ENCODE assay signal across 32 mouse cellular contexts in genomic region chr14:101714414-101714813, GRCm38 (mm10). TPM values are rescaled to one million over a fixed set of nuclear protein-coding genes. Genes with fewer than 3 reads are reported as not detected.
"Had no signal": no experiment of that assay in that cellular context is flagged by ENCODE, and none has a peak within 500 bp of the region (broad histone marks: within the 10 kb centered on the region; RNA-seq: fewer than 3 reads in every experiment).

No protein-coding gene starts in this region.

- DNase-seq: forebrain, postnatal 0 days; gastrocnemius, postnatal 14 days; gastrocnemius, postnatal 36 days; heart, adult 11 months; heart, adult 2 months; heart, postnatal 14 days; heart, postnatal 36 days; kidney, adult 18-20 months; kidney, postnatal 14 days; kidney, postnatal 4 days; left cerebral cortex, postnatal 4 days; lung, adult 18-20 months had no signal

- H3K9ac ChIP-seq: forebrain, postnatal 0 days; heart, embryonic 13.5 days; heart, embryonic 15.5 days; hindbrain, embryonic 13.5 days; hindbrain, embryonic 15.5 days; limb, embryonic 13.5 days; limb, embryonic 15.5 days; liver, embryonic 12.5 days; liver, embryonic 14.5 days had no signal

- ATAC-seq: forebrain, postnatal 0 days; hindbrain, postnatal 0 days; intestine, postnatal 0 days; liver, embryonic 12.5 days had no signal

- H3K4me2 ChIP-seq: heart, embryonic 13.5 days; heart, embryonic 15.5 days; hindbrain, embryonic 13.5 days; hindbrain, embryonic 15.5 days; limb, embryonic 13.5 days; limb, embryonic 15.5 days; liver, embryonic 12.5 days had no signal

- H3K36me3 ChIP-seq: heart, embryonic 13.5 days; heart, embryonic 15.5 days; hindbrain, embryonic 13.5 days; hindbrain, embryonic 15.5 days; limb, embryonic 13.5 days; limb, embryonic 15.5 days; liver, embryonic 12.5 days had no signal

- H3K4me1 ChIP-seq: heart, embryonic 15.5 days; hindbrain, embryonic 13.5 days; hindbrain, embryonic 15.5 days; limb, embryonic 13.5 days; limb, embryonic 15.5 days; liver, embryonic 12.5 days had no signal

- H3K4me3 ChIP-seq: heart, adult 2 months; heart, embryonic 13.5 days; heart, embryonic 15.5 days; hindbrain, embryonic 13.5 days; hindbrain, embryonic 15.5 days; layer of hippocampus, adult 2 months; limb, embryonic 13.5 days; limb, embryonic 15.5 days; liver, embryonic 12.5 days had no signal

- H3K27ac ChIP-seq: heart, adult 2 months; heart, embryonic 13.5 days; heart, embryonic 15.5 days; hindbrain, embryonic 13.5 days; hindbrain, embryonic 15.5 days; hindbrain, postnatal 0 days; layer of hippocampus, adult 2 months; limb, embryonic 13.5 days; limb, embryonic 15.5 days; liver, embryonic 12.5 days; liver, embryonic 14.5 days had no signal

- H3K27me3 ChIP-seq: heart, embryonic 13.5 days; heart, embryonic 15.5 days; hindbrain, embryonic 13.5 days; hindbrain, embryonic 15.5 days; limb, embryonic 13.5 days; limb, embryonic 15.5 days; liver, embryonic 12.5 days had no signal

- H3K9me3 ChIP-seq: heart, embryonic 13.5 days; heart, embryonic 15.5 days; hindbrain, embryonic 13.5 days; hindbrain, embryonic 15.5 days; limb, embryonic 13.5 days; limb, embryonic 15.5 days; liver, embryonic 12.5 days had no signal

RNA-seq across cellular contexts. Expression of gene Gm9922, which starts 15.2 kb away (rescaled TPM):
- total RNA-seq: forebrain, postnatal 0 days; gastrocnemius, adult 18-20 months; gastrocnemius, adult 8-10 months; gastrocnemius, postnatal 14 days; gastrocnemius, postnatal 36 days; hematopoietic stem cell, adult 5-6 weeks; hindbrain, postnatal 0 days; layer of hippocampus, adult 2 months; left cerebral cortex, adult 8-10 months; left cerebral cortex, postnatal 10 days; left cerebral cortex, postnatal 25 days; liver, adult 2 months had no signal
- polyA plus RNA-seq: hindbrain, embryonic 11.5 days; hindbrain, embryonic 13.5 days; hindbrain, embryonic 15.5 days; liver, adult 2 months; liver, embryonic 12.5 days; liver, embryonic 14.5 days; liver, embryonic 16.5 days had no signal
